Mouse (Mus musculus) neural tube, embryonic 15.5 days (tissue): ENCODE data around the gene Stk36. TPM values are rescaled to one million over a fixed set of nuclear protein-coding genes. Genes with fewer than 3 reads are reported as not detected.

Experiments used
- ATAC-seq: fragments of 200-750 bp; cut with Nextera tagmentation; 2 replicates; pipeline ENCODE4 v1.8.0; 2017; ENCODE audit warnings: mild to moderate bottlenecking, moderate TSS enrichment, moderate library complexity; ENCODE audit not compliant: low FRiP score
- H3K27ac ChIP-seq: fragments of 300-500 bp; sonication (generic); replicated peaks from 2 replicates; pipeline ENCODE4 v1.5.1; 2015; ENCODE audit warnings: mild to moderate bottlenecking, inconsistent platforms
- H3K27me3 ChIP-seq: fragments of 300-500 bp; sonication (generic); replicated peaks from 2 replicates; pipeline ENCODE4 v1.6.1; 2015; ENCODE audit warnings: inconsistent platforms
- H3K36me3 ChIP-seq: fragments of 300-500 bp; sonication (generic); 2 replicates; pipeline ENCODE4 v1.6.1; 2015; ENCODE audit warnings: inconsistent platforms
- H3K4me1 ChIP-seq: fragments of 300-500 bp; sonication (generic); 2 replicates; pipeline ENCODE4 v1.6.1; 2015; ENCODE audit warnings: inconsistent platforms
- H3K4me2 ChIP-seq: fragments of 300-500 bp; sonication (generic); 2 replicates; pipeline ENCODE4 v1.6.1; 2015; ENCODE audit warnings: inconsistent platforms, mild to moderate bottlenecking, moderate library complexity
- H3K4me3 ChIP-seq: fragments of 300-500 bp; sonication (generic); replicated peaks from 2 replicates; pipeline ENCODE4 v1.5.1; 2015; ENCODE audit warnings: mild to moderate bottlenecking, inconsistent platforms
- H3K9ac ChIP-seq: fragments of 300-500 bp; sonication (generic); replicated peaks from 2 replicates; pipeline ENCODE4 v1.6.1; 2015; ENCODE audit warnings: mild to moderate bottlenecking, inconsistent platforms
- H3K9me3 ChIP-seq: fragments of 300-500 bp; sonication (generic); replicated peaks from 2 replicates; pipeline ENCODE4 v1.6.1; 2016; ENCODE audit warnings: inconsistent platforms
- WGBS: fragments of 180-500 bp; shearing (Covaris S2); methylation state at CpG from one replicate; pipeline ENCODE4 v1.1.7; 2015; ENCODE audit warnings: mixed read lengths; 5-methylcytosine and 5-hydroxymethylcytosine counted together
- microRNA-seq: library from miRNA; unstranded; fragments of <30 nt; microRNA quantifications from one replicate; pipeline ENCODE4, GENCODE M21; 2017
- polyA plus RNA-seq: library from polyadenylated mRNA; unstranded; fragments of >200 nt; fragmentation: Nextera tagmentation; extraction: Ambion mirVana; gene quantifications from 2 replicates; pipeline ENCODE4 v1.2.1, GENCODE M21; 2015

The Stk36 gene
- polyA plus RNA-seq, 1 experiment from 2014 or later = 13.9 TPM

DNA sequence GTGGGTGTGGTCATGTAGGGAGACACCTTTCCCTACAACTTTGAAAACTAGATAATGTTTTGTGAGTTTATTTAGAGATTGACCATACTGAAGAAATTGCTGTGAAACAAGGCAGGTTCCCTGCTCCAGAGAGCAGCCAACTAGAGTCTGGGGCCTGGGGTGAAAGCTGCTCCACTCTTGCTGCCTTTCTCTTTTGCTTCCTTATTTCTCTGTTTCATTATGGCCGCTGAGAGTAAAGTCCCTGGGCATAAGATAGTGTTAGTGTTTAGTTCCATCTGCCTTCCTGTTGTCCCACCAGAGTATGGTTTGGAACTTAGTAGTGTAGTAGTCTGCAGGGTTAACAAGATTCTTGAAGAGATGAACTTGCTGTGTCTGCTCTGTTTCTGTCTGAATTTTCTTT, 76.6 kb downstream of the Stk36 start:
- no peak overlapping the region for H3K9ac ChIP-seq
- no peak overlapping the region for H3K4me3 ChIP-seq
- no peak for ATAC-seq
- no peaks in the 10 kb centered on the region for H3K4me1 ChIP-seq
- peaks cover 48% of the 10 kb centered on the region for H3K36me3 ChIP-seq
- H3K4me2 ChIP-seq = no peak overlapping the region
- no peaks in the 10 kb centered on the region for H3K9me3 ChIP-seq
- H3K27ac ChIP-seq = no peak overlapping the region
- no peaks in the 10 kb centered on the region for H3K27me3 ChIP-seq
- 78% methylated on average over 1 of the region's 1 CpGs for WGBS

Small RNA genes lying within 50 kb of the gene (microRNA-seq; reads per million reads assigned to microRNA genes)
- gene Gm25035 = not detected

Other genes starting within 250 kb of the Stk36 start
- gene Catip, start 239.3 kb upstream of the Stk36 start, polyA plus RNA-seq = 1.1 and 1.4 TPM in 2 replicates
- gene Slc11a1, start 226.2 kb upstream of the Stk36 start, polyA plus RNA-seq = 2.3 and 3.5 TPM in 2 replicates
- 16.8 and 30.2 TPM in 2 replicates for gene Ctdsp1, start 209.9 kb upstream of the Stk36 start, polyA plus RNA-seq
- gene Vil1, start 192.1 kb upstream of the Stk36 start, polyA plus RNA-seq = 0.33 and 5.9 TPM in 2 replicates
- gene Cnot9, start 95.4 kb upstream of the Stk36 start, polyA plus RNA-seq = 43.9 and 48.5 TPM in 2 replicates
- gene Plcd4, start 58.6 kb upstream of the Stk36 start, polyA plus RNA-seq = 10.1 and 10.8 TPM in 2 replicates
- 22.3 and 23.4 TPM in 2 replicates for gene Usp37, start 57.2 kb upstream of the Stk36 start, polyA plus RNA-seq
- gene Zfp142, start 13.2 kb upstream of the Stk36 start, polyA plus RNA-seq = 7.1 and 8.3 TPM in 2 replicates
- gene Bcs1l, start 13.2 kb upstream of the Stk36 start, polyA plus RNA-seq = 21.5 and 22.9 TPM in 2 replicates
- 46.0 and 47.8 TPM in 2 replicates for gene Rnf25, start within 50 bp of the Stk36 start, polyA plus RNA-seq
- 7.7 and 8.9 TPM in 2 replicates for gene Ttll4, start 60.3 kb downstream of the Stk36 start, polyA plus RNA-seq
- 2.9 and 3.2 TPM in 2 replicates for gene Cyp27a1, start 112.1 kb downstream of the Stk36 start, polyA plus RNA-seq
- gene Prkag3, start 147.8 kb downstream of the Stk36 start, polyA plus RNA-seq = 0.17 and 0.40 TPM in 2 replicates
- 5.7 and 6.4 TPM in 2 replicates for gene Wnt6, start 170.4 kb downstream of the Stk36 start, polyA plus RNA-seq
- gene Wnt10a, start 190.1 kb downstream of the Stk36 start, polyA plus RNA-seq = 0.09 and 0.20 TPM in 2 replicates